Mouse (Mus musculus) erythroblast, embryonic 14.5 days (primary cell): ENCODE results near the gene Dscam. TPM values are rescaled to one million over a fixed set of nuclear protein-coding genes. Genes with fewer than 3 reads are reported as not detected.

Source experiments
- H3K27me3 ChIP-seq: 2 replicates; pipeline ENCODE4 v1.6.1; 2012; ENCODE audit warnings: inconsistent platforms; ENCODE audit not compliant: control insufficient read depth
- H3K36me3 ChIP-seq: 2 replicates; pipeline ENCODE4 v1.6.1; 2012; ENCODE audit warnings: mild to moderate bottlenecking, inconsistent platforms; ENCODE audit not compliant: control insufficient read depth
- H3K4me1 ChIP-seq: 2 replicates; pipeline ENCODE4 v1.6.1; 2012; ENCODE audit warnings: inconsistent platforms; ENCODE audit not compliant: control insufficient read depth
- H3K4me3 ChIP-seq: replicated peaks from 2 replicates; pipeline ENCODE3; 2012; ENCODE audit warnings: moderate library complexity, mild to moderate bottlenecking, inconsistent platforms
- H3K9me3 ChIP-seq: 2 replicates; pipeline ENCODE4 v1.6.1; 2012; ENCODE audit warnings: low read length, inconsistent platforms, mixed read lengths; ENCODE audit not compliant: control insufficient read depth
- GATA1 ChIP-seq: IDR thresholded peaks from 2 replicates; pipeline ENCODE4 v1.6.1; 2012; ENCODE audit warnings: low read length, inconsistent platforms, mixed read lengths
- TAL1 ChIP-seq: IDR thresholded peaks from 3 replicates; pipeline ENCODE4 v1.6.1; 2012; ENCODE audit warnings: low read length, inconsistent platforms, mixed read lengths
- polyA plus RNA-seq: library from polyadenylated mRNA; stranded (reverse); fragments of >175 nt; gene quantifications from 2 replicates; pipeline ENCODE4 v1.2.3, GENCODE M21; 2012

The Dscam gene
- polyA plus RNA-seq, 1 experiment: not detected

DNA sequence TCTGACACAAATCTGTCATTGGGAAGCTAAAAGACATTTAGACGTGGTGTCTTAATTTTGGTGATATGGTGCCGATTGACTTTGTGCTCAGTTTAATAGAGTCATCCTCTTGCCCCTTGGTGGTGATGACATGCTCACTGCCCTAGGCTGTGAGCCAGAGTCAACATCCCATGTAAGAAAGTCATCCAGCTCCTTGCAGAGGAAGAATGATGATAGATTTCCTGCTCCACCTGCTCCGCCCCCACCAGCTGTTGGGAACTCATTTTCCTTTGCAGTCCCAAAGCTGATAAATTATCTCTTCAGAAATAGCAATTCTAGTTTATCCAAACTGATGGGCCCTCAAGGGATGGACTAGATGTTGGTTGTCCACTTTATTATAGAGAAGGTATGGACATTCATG is 613.9 kb downstream of the Dscam start:
- no peaks in the 10 kb centered on the region for H3K36me3 ChIP-seq
- no peaks in the 10 kb centered on the region for H3K9me3 ChIP-seq
- no peak overlapping the region for H3K4me3 ChIP-seq
- TF ChIP-seq GATA1: no peak
- TF ChIP-seq TAL1: no peak
- no peaks in the 10 kb centered on the region for H3K27me3 ChIP-seq
- no peaks in the 10 kb centered on the region for H3K4me1 ChIP-seq

DNA sequence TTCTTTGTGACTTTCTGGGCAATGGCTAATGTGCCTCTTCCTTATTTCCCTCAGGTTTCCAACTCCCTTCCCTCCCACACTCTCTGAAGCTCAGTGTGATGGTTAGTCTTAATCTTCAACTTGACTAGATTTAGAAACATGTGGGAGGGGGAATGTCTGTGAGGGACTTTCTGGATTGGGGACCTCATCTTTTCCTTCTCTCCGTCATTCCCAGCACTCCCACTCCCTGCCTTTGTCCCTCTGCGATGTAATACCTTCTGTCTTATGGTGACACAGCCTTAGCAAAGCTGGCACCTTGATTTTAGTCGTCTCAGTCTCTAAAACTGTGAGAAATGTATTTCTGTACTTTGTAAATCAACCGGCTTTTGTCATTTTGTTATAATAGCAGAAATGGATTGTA is 615.1 kb downstream of the Dscam start:
- H3K27me3 ChIP-seq: no peaks in the 10 kb centered on the region

DNA sequence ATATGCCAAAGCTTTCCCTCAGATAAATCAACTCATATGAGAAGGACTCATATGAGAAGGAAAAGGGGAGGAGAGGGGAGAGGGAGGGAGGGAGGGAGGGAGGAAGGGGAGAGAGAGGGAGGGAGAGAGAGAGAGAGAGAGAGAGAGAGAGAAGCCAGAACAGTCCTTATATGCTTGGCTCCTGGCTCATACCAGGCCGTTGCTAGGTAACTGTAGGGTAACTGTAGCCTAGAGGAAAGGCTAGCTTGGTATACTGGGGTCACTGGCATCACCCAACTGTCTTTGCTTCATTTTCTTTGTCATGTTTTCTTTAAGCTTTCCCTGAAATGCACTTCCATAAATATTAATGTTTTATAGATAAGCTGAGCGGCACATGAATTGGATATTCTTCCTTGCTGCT is 617.9 kb downstream of the Dscam start:
- Histone ChIP-seq H3K4me1 (no peaks in the 10 kb centered on the region), H3K27me3 (no peaks in the 10 kb centered on the region), H3K36me3 (no peaks in the 10 kb centered on the region), H3K4me3 (no peak overlapping the region), H3K9me3 (no peaks in the 10 kb centered on the region)
- TF ChIP-seq TAL1 (no peak), GATA1 (no peak)

More for the DNA sequence above, 615.1 kb downstream of the Dscam start:
- no peaks in the 10 kb centered on the region for H3K4me1 ChIP-seq
- TF ChIP-seq GATA1 (no peak), TAL1 (no peak)
- no peak overlapping the region for H3K4me3 ChIP-seq
- H3K36me3 ChIP-seq: no peaks in the 10 kb centered on the region
- H3K9me3 ChIP-seq: no peaks in the 10 kb centered on the region

GRCm38 (mm10) chr16:96541056-96541455 is 629.5 kb downstream of the Dscam start:
- Histone ChIP-seq H3K4me1 (no peaks in the 10 kb centered on the region), H3K36me3 (no peaks in the 10 kb centered on the region)

More at GRCm38 (mm10) chr16:96541056-96541455, 629.5 kb downstream of the Dscam start:
- Histone ChIP-seq H3K4me3 (no peak overlapping the region), H3K27me3 (no peaks in the 10 kb centered on the region), H3K9me3 (no peaks in the 10 kb centered on the region)
- TF ChIP-seq GATA1: no peak
- no peak for TF ChIP-seq TAL1

Other genes with a start within 250 kb of the Dscam start
- gene Bace2, start 186.0 kb upstream of the Dscam start, polyA plus RNA-seq: not detected in 2 replicates